Mouse (Mus musculus) thymus, postnatal 10 days (tissue): ENCODE measurements around the gene Wdsub1.

ENCODE experiments used
- DNase-seq, 2 experiments: peaks; one replicate each; pipeline ENCODE4 v3.0.0; 2021; ENCODE audit warnings: low spot score in 2 of 2

Wdsub1 gene

GRCm38 (mm10) chr2:59806038-59806437 is 76.4 kb downstream of the Wdsub1 start:
- no peak for DNase-seq

GRCm38 (mm10) chr2:59805595-59805994 is 76.8 kb downstream of the Wdsub1 start:
- DNase-seq: no peak

GRCm38 (mm10) chr2:59802722-59803387 is 79.5 kb downstream of the Wdsub1 start:
- no peak for DNase-seq
